Mouse (Mus musculus) MEL (cell line): ENCODE results near the gene Orm2. TPM values are rescaled to one million over a fixed set of nuclear protein-coding genes. Genes with fewer than 3 reads are reported as not detected.

Source experiments
- DNase-seq: peaks from one replicate; pipeline ENCODE4 v3.0.0; 2011; ENCODE audit warnings: low read depth, low spot score
- H3K27ac ChIP-seq: 2 replicates; pipeline ENCODE4 v1.5.1; 2012; ENCODE audit warnings: low read depth, mild to moderate bottlenecking, control low read depth, low read length, moderate library complexity; ENCODE audit not compliant: control insufficient read depth
- H3K27me3 ChIP-seq, 2 experiments: fragments of 150-350 bp in 1 of 2; sonication (generic) in 1 of 2; 2 replicates each; pipeline ENCODE4 v1.6.1; 2012; ENCODE audit warnings: low read length in 2 of 2, mild to moderate bottlenecking in 2 of 2, improper control_type of control experiment in 1 of 2, moderate library complexity in 1 of 2; ENCODE audit not compliant: insufficient read depth in 2 of 2, control insufficient read depth in 1 of 2
- H3K36me3 ChIP-seq, 2 experiments: 2 replicates each; pipeline ENCODE4 v1.6.1; 2012 to 2014; ENCODE audit warnings: low read length in 2 of 2, improper control_type of control experiment in 1 of 2, inconsistent platforms in 1 of 2, mild to moderate bottlenecking in 1 of 2; ENCODE audit not compliant: insufficient read depth in 2 of 2, control insufficient read depth in 1 of 2
- H3K4me1 ChIP-seq, 2 experiments: fragments of 150-350 bp in 1 of 2; sonication (generic) in 1 of 2; 2 replicates each; pipeline ENCODE4 v1.6.1; 2012; ENCODE audit warnings: low read length in 2 of 2, improper control_type of control experiment in 1 of 2, mild to moderate bottlenecking in 1 of 2; ENCODE audit not compliant: insufficient read depth in 2 of 2, control insufficient read depth in 1 of 2
- H3K4me3 ChIP-seq, 2 experiments: fragments of 150-350 bp in 1 of 2; sonication (generic) in 1 of 2; 2 replicates each; pipeline ENCODE4 v1.5.1; 2012; ENCODE audit warnings: low read depth in 2 of 2, low read length in 2 of 2, mild to moderate bottlenecking in 2 of 2, moderate library complexity in 2 of 2, control low read depth in 1 of 2, improper control_type of control experiment in 1 of 2; ENCODE audit not compliant: control insufficient read depth in 1 of 2, insufficient read depth in 1 of 2
- H3K79me2 ChIP-seq: 2 replicates; pipeline ENCODE4 v1.6.1; 2012; ENCODE audit warnings: mild to moderate bottlenecking, low read length, moderate library complexity; ENCODE audit not compliant: control insufficient read depth, poor library complexity, insufficient read depth
- H3K9ac ChIP-seq: 2 replicates; pipeline ENCODE4 v1.6.1; 2012; ENCODE audit warnings: low read depth, mild to moderate bottlenecking, control low read depth, low read length, moderate library complexity; ENCODE audit not compliant: control insufficient read depth, poor library complexity, severe bottlenecking
- H3K9me3 ChIP-seq: fragments of 150-350 bp; sonication (generic); replicated peaks from 2 replicates; pipeline ENCODE4 v1.6.1; 2012; ENCODE audit warnings: mild to moderate bottlenecking, low read length, improper control_type of control experiment, moderate library complexity; ENCODE audit not compliant: insufficient read depth
- BHLHE40 ChIP-seq: IDR thresholded peaks from 2 replicates; pipeline ENCODE4 v1.6.1; 2012; ENCODE audit warnings: low read depth, mild to moderate bottlenecking, inconsistent platforms, low read length, improper control_type of control experiment, borderline replicate concordance
- CHD1 ChIP-seq: IDR thresholded peaks from 2 replicates; pipeline ENCODE4 v1.6.1; 2012; ENCODE audit warnings: low read depth, mild to moderate bottlenecking, inconsistent platforms, low read length, improper control_type of control experiment
- CHD2 ChIP-seq: IDR thresholded peaks from 2 replicates; pipeline ENCODE4 v1.6.1; 2011; ENCODE audit warnings: low read length, improper control_type of control experiment
- CTCF ChIP-seq, 3 experiments: IDR thresholded peaks in 2 of 3; conservative IDR thresholded peaks in 1 of 3; 2 replicates each; pipeline ENCODE4 v1.5.1; 2011 to 2012; ENCODE audit warnings: low read length in 3 of 3, low read depth in 2 of 3, mild to moderate bottlenecking in 2 of 3, improper control_type of control experiment in 1 of 3, inconsistent platforms in 1 of 3, mixed read lengths in 1 of 3, moderate library complexity in 1 of 3; ENCODE audit not compliant: control insufficient read depth in 1 of 3, insufficient read depth in 1 of 3, poor library complexity in 1 of 3, severe bottlenecking in 1 of 3
- ELF1 ChIP-seq: IDR thresholded peaks from 2 replicates; pipeline ENCODE4 v1.6.1; 2014; ENCODE audit warnings: low read depth, mild to moderate bottlenecking, inconsistent platforms, low read length, improper control_type of control experiment, moderate library complexity
- HCFC1 ChIP-seq: IDR thresholded peaks from 2 replicates; pipeline ENCODE4 v1.6.1; 2012; ENCODE audit warnings: low read depth, mild to moderate bottlenecking, inconsistent platforms, low read length, improper control_type of control experiment, moderate library complexity
- JUND ChIP-seq: IDR thresholded peaks from 2 replicates; pipeline ENCODE4 v1.6.1; 2011; ENCODE audit warnings: low read depth, mild to moderate bottlenecking, improper control_type of control experiment, low read length
- MAFK ChIP-seq: IDR thresholded peaks from 2 replicates; pipeline ENCODE4 v1.6.1; 2011; ENCODE audit warnings: low read depth, mild to moderate bottlenecking, low read length, improper control_type of control experiment, borderline replicate concordance
- MYB ChIP-seq: IDR thresholded peaks from 2 replicates; pipeline ENCODE4 v1.6.1; 2011; ENCODE audit warnings: mild to moderate bottlenecking, low read depth, low read length, improper control_type of control experiment
- MYC ChIP-seq: IDR thresholded peaks from 2 replicates; pipeline ENCODE4 v1.6.1; 2011; ENCODE audit warnings: low read depth, mild to moderate bottlenecking, low read length, improper control_type of control experiment, moderate library complexity
- NELFE ChIP-seq: IDR thresholded peaks from 2 replicates; pipeline ENCODE4 v1.6.1; 2011; ENCODE audit warnings: low read depth, low read length, improper control_type of control experiment
- NRF1 ChIP-seq: IDR thresholded peaks from 2 replicates; pipeline ENCODE4 v1.6.1; 2014; ENCODE audit warnings: low read depth, mild to moderate bottlenecking, inconsistent platforms, low read length, improper control_type of control experiment, moderate library complexity; ENCODE audit not compliant: poor library complexity, insufficient read depth, severe bottlenecking
- RAD21 ChIP-seq: IDR thresholded peaks from 2 replicates; pipeline ENCODE4 v1.6.1; 2011; ENCODE audit warnings: mild to moderate bottlenecking, low read depth, low read length, improper control_type of control experiment
- RCOR1 ChIP-seq: IDR thresholded peaks from 2 replicates; pipeline ENCODE4 v1.6.1; 2012; ENCODE audit warnings: low read depth, mild to moderate bottlenecking, inconsistent platforms, low read length, improper control_type of control experiment
- SIN3A ChIP-seq: IDR thresholded peaks from 2 replicates; pipeline ENCODE4 v1.6.1; 2012; ENCODE audit warnings: low read length, improper control_type of control experiment, inconsistent platforms
- TAL1 ChIP-seq: IDR thresholded peaks from 2 replicates; pipeline ENCODE4 v1.6.1; 2012; ENCODE audit warnings: mild to moderate bottlenecking, inconsistent platforms, low read length, moderate library complexity, mixed read lengths
- TBP ChIP-seq: IDR thresholded peaks from 2 replicates; pipeline ENCODE4 v1.8.0; 2011; ENCODE audit warnings: low read depth, low read length, improper control_type of control experiment
- TCF12 ChIP-seq: IDR thresholded peaks from 2 replicates; pipeline ENCODE4 v1.6.1; 2014; ENCODE audit warnings: low read depth, mild to moderate bottlenecking, inconsistent platforms, low read length, improper control_type of control experiment, moderate library complexity
- USF2 ChIP-seq, 2 experiments: IDR thresholded peaks; 2 replicates each; pipeline ENCODE4 v1.6.1; 2011 to 2012; ENCODE audit warnings: improper control_type of control experiment in 2 of 2, low read length in 2 of 2, borderline replicate concordance in 1 of 2, inconsistent platforms in 1 of 2, low read depth in 1 of 2, mild to moderate bottlenecking in 1 of 2; ENCODE audit not compliant: insufficient read depth in 1 of 2
- ZC3H11A ChIP-seq: IDR thresholded peaks from 2 replicates; pipeline ENCODE4 v1.6.1; 2012; ENCODE audit warnings: low read depth, mild to moderate bottlenecking, inconsistent platforms, low read length, improper control_type of control experiment
- ZKSCAN1 ChIP-seq: IDR thresholded peaks from 2 replicates; pipeline ENCODE4 v1.6.1; 2012; ENCODE audit warnings: low read depth, mild to moderate bottlenecking, inconsistent platforms, low read length, improper control_type of control experiment, moderate library complexity
- ZNF384 ChIP-seq: IDR thresholded peaks from 2 replicates; pipeline ENCODE4 v1.6.1; 2012; ENCODE audit warnings: low read depth, mild to moderate bottlenecking, inconsistent platforms, low read length, improper control_type of control experiment
- polyA plus RNA-seq, 2 experiments: library from polyadenylated mRNA; stranded (reverse) in 1 of 2; unstranded in 1 of 2; fragments of >175 nt in 1 of 2; fragments of >200 nt in 1 of 2; gene quantifications; 2 replicates each; pipeline versions ENCODE4 v1.2.1 to v1.2.4; 2012; ENCODE audit warnings: low replicate concordance in 2 of 2, low read depth in 1 of 2; ENCODE audit not compliant: insufficient read length in 2 of 2, insufficient read depth in 1 of 2, missing spikeins in 1 of 2
- total RNA-seq: library from RNA; depleted of rRNA; stranded (reverse); fragments of 300-350 nt; gene quantifications from 2 replicates; pipeline ENCODE4 v1.2.3, GENCODE M21; 2012

The Orm2 gene
- total and polyA plus RNA-seq, 3 experiments: not detected

DNA sequence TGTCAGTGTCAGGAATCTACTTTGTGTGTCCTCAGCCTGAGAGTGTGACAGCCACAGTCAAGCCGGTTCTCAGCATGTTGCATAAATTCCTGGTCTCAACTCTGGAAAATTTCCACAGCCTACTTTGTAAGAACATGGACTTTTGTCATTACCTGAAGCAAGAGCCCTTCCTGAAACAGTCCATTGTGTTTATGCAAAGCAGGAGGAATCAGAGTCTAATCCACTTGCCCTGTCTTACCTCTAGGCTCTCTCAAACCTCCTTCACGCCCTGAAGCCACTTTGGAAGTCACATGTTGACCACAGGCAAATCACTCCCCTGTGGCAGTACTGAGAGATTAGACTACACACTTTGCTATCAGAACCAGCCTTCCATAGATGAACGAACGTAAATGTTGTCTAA lies 19.8 kb upstream of the Orm2 start:
- DNase-seq: no peak
- H3K9ac ChIP-seq: no peak overlapping the region
- no peaks in the 10 kb centered on the region for H3K27me3 ChIP-seq
- no peaks in the 10 kb centered on the region for H3K36me3 ChIP-seq
- no peaks in the 10 kb centered on the region for H3K79me2 ChIP-seq
- H3K9me3 ChIP-seq: no peaks in the 10 kb centered on the region
- no peaks in the 10 kb centered on the region for H3K4me1 ChIP-seq
- no peak overlapping the region for H3K27ac ChIP-seq
- no peak overlapping the region for H3K4me3 ChIP-seq
- TF ChIP-seq BHLHE40: no peak
- TF ChIP-seq NRF1: no peak
- TF ChIP-seq CHD1: no peak
- TF ChIP-seq JUND: no peak
- no peak for TF ChIP-seq TAL1
- TF ChIP-seq ZKSCAN1: no peak
- TF ChIP-seq MAFK: no peak
- no peak for TF ChIP-seq RAD21

GRCm38 (mm10) chr4:63343608-63344007 lies 18.6 kb upstream of the Orm2 start:
- TF ChIP-seq TCF12: no peak
- no peak for TF ChIP-seq TBP
- TF ChIP-seq MYC: no peak
- TF ChIP-seq MAFK: no peak
- no peak for TF ChIP-seq ELF1
- no peaks in the 10 kb centered on the region for H3K79me2 ChIP-seq
- no peak overlapping the region for H3K9ac ChIP-seq
- H3K27me3 ChIP-seq: no peaks in the 10 kb centered on the region
- no peaks in the 10 kb centered on the region for H3K36me3 ChIP-seq
- DNase-seq: no peak
- H3K27ac ChIP-seq: no peak overlapping the region
- no peaks in the 10 kb centered on the region for H3K9me3 ChIP-seq
- H3K4me1 ChIP-seq: no peaks in the 10 kb centered on the region
- H3K4me3 ChIP-seq: no peak overlapping the region

DNA sequence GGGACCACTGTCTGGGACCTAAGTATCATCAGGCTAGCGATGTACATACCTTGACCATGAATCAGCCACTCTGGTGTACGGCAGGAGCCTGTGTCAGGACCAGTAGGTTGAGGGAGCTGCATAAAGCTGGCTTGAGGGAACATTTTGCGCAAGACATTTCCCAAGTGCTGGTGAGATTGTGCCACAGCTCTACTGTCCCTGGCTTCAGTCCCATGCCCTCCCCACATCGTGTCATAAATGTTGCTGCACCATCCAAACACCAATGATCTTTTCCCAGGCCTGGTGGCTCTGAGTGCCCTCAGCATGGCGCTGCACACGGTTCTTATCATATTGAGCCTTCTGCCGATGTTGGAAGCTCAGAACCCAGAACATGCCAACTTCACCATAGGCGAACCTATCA lies 18.0 kb upstream of the Orm2 start, which contains the start of gene Orm1:
Orm1 (plus strand) TSS at position 266 of the 400 bp plus-strand sequence.
- no peak within 1 kb of the TSS for H3K27ac ChIP-seq
- no peaks in the 10 kb centered on the region for H3K27me3 ChIP-seq
- no peaks in the 10 kb centered on the region for H3K9me3 ChIP-seq
- H3K4me3 ChIP-seq: no peak within 1 kb of the TSS
- DNase-seq: no peak
- H3K4me1 ChIP-seq: no peaks in the 10 kb centered on the region
- no peaks in the 10 kb centered on the region for H3K79me2 ChIP-seq
- H3K36me3 ChIP-seq: no peaks in the 10 kb centered on the region
- H3K9ac ChIP-seq: no peak within 1 kb of the TSS
- TF ChIP-seq CHD2: no peak
- no peak for TF ChIP-seq TAL1
- no peak for TF ChIP-seq MYB
- TF ChIP-seq ZC3H11A: no peak
- no peak for TF ChIP-seq SIN3A
- no peak for TF ChIP-seq CTCF (IDR thresholded peaks at IDR 0.05 in 2 of 3, conservative IDR thresholded peaks at IDR 0.05 in 1 of 3; ENCODE audit: control insufficient read depth in 1 of 3, insufficient read depth in 1 of 3, low read depth in 2 of 3, low read length in 3 of 3, poor library complexity in 1 of 3, severe bottlenecking in 1 of 3)
- no peak for TF ChIP-seq ZNF384
- no peak for TF ChIP-seq RAD21
- TF ChIP-seq JUND: no peak
- no peak for TF ChIP-seq HCFC1
- TF ChIP-seq NELFE: no peak
- no peak for TF ChIP-seq USF2 (IDR thresholded peaks at IDR 0.05; ENCODE audit: borderline replicate concordance in 1 of 2, insufficient read depth in 1 of 2, low read depth in 1 of 2, low read length in 2 of 2)
- no peak for TF ChIP-seq RCOR1
